Mouse (Mus musculus): Measurements from ENCODE around the gene Ankrd11. TPM values are rescaled to one million over a fixed set of nuclear protein-coding genes. Genes with fewer than 3 reads are reported as not detected.

The Ankrd11 gene
- polyA plus RNA-seq, 1 experiment from 2014 or later = 108 TPM

GRCm38 (mm10) chr8:122906463-122907021 lies 135.5 kb downstream of the Ankrd11 start:
- H3K36me3 ChIP-seq = peaks cover 38% of the 10 kb centered on the region
- no peak overlapping the region for H3K9ac ChIP-seq (replicated peaks)
- H3K4me1 ChIP-seq (replicated peaks) = peaks cover 7% of the 10 kb centered on the region; the same call in 1 of the 2 replicates
- H3K27me3 ChIP-seq = no peaks in the 10 kb centered on the region
- H3K9me3 ChIP-seq = no peaks in the 10 kb centered on the region
- no peak for ATAC-seq (ENCODE audit: insufficient number of reproducible peaks, insufficient read depth, low FRiP score, low TSS enrichment, low read depth)
- no peak overlapping the region for H3K4me2 ChIP-seq
- H3K4me3 ChIP-seq (replicated peaks) = no peak overlapping the region
- H3K27ac ChIP-seq = no peak overlapping the region
- WGBS = 57% methylated on average over 6 of the region's 6 CpGs

GRCm38 (mm10) chr8:122905346-122905745 lies 136.7 kb downstream of the Ankrd11 start:
- H3K4me3 ChIP-seq (replicated peaks) = no peak overlapping the region
- no peak overlapping the region for H3K27ac ChIP-seq
- no peaks in the 10 kb centered on the region for H3K27me3 ChIP-seq
- H3K9ac ChIP-seq (replicated peaks) = no peak overlapping the region
- H3K4me1 ChIP-seq (replicated peaks) = peaks cover 7% of the 10 kb centered on the region; the same call in 1 of the 2 replicates
- no peak for ATAC-seq (ENCODE audit: insufficient number of reproducible peaks, insufficient read depth, low FRiP score, low TSS enrichment, low read depth)
- 87% methylated on average over 4 of the region's 4 CpGs for WGBS
- H3K36me3 ChIP-seq = peaks cover 39% of the 10 kb centered on the region
- H3K9me3 ChIP-seq = no peaks in the 10 kb centered on the region
- no peak overlapping the region for H3K4me2 ChIP-seq

- Histone ChIP-seq H3K27ac (no peak overlapping the region), H3K27me3 (no peaks in the 10 kb centered on the region), H3K4me2 (no peak overlapping the region), H3K9me3 (no peaks in the 10 kb centered on the region), H3K36me3 (peaks cover 48% of the 10 kb centered on the region), H3K4me1 (replicated peaks) (peaks cover 7% of the 10 kb centered on the region; the same call in 1 of the 2 replicates), H3K4me3 (replicated peaks) (no peak overlapping the region), H3K9ac (replicated peaks) (no peak overlapping the region)
- 92% methylated on average over 11 of the region's 11 CpGs for WGBS
- ATAC-seq (ENCODE audit: insufficient number of reproducible peaks, insufficient read depth, low FRiP score, low TSS enrichment, low read depth) = no peak
These were observed 137.6 kb downstream of the Ankrd11 start for GRCm38 (mm10) chr8:122904496-122904895.

GRCm38 (mm10) chr8:122903002-122903401 lies 139.1 kb downstream of the Ankrd11 start:
- H3K4me1 ChIP-seq (replicated peaks) = peaks cover 7% of the 10 kb centered on the region; the same call in 1 of the 2 replicates
- no peak overlapping the region for H3K9ac ChIP-seq (replicated peaks)
- no peaks in the 10 kb centered on the region for H3K9me3 ChIP-seq
- no peak overlapping the region for H3K4me2 ChIP-seq
- no peak for ATAC-seq (ENCODE audit: insufficient number of reproducible peaks, insufficient read depth, low FRiP score, low TSS enrichment, low read depth)
- no peaks in the 10 kb centered on the region for H3K27me3 ChIP-seq
- WGBS = 88% methylated on average over 5 of the region's 5 CpGs
- no peak overlapping the region for H3K27ac ChIP-seq
- peaks cover 51% of the 10 kb centered on the region for H3K36me3 ChIP-seq
- no peak overlapping the region for H3K4me3 ChIP-seq (replicated peaks)

- peaks cover 51% of the 10 kb centered on the region for H3K36me3 ChIP-seq
- no peaks in the 10 kb centered on the region for H3K9me3 ChIP-seq
- WGBS = 89% methylated on average over 3 of the region's 3 CpGs
- ATAC-seq (ENCODE audit: insufficient number of reproducible peaks, insufficient read depth, low FRiP score, low TSS enrichment, low read depth) = no peak
- no peak overlapping the region for H3K9ac ChIP-seq (replicated peaks)
- no peak overlapping the region for H3K4me3 ChIP-seq (replicated peaks)
- H3K4me1 ChIP-seq (replicated peaks) = peaks cover 7% of the 10 kb centered on the region; the same call in 1 of the 2 replicates
- H3K4me2 ChIP-seq = no peak overlapping the region
- H3K27ac ChIP-seq = no peak overlapping the region
- H3K27me3 ChIP-seq = no peaks in the 10 kb centered on the region
These were observed 139.5 kb downstream of the Ankrd11 start for GRCm38 (mm10) chr8:122902581-122902980.

GRCm38 (mm10) chr8:122901892-122902515 lies 140.1 kb downstream of the Ankrd11 start:
- Histone ChIP-seq H3K4me3 (replicated peaks) (no peak overlapping the region), H3K9ac (replicated peaks) (no peak overlapping the region), H3K27me3 (no peaks in the 10 kb centered on the region), H3K4me2 (no peak overlapping the region), H3K36me3 (peaks cover 51% of the 10 kb centered on the region), H3K4me1 (replicated peaks) (peaks cover 7% of the 10 kb centered on the region; the same call in 1 of the 2 replicates), H3K9me3 (no peaks in the 10 kb centered on the region), H3K27ac (no peak overlapping the region)
- 89% methylated on average over 8 of the region's 8 CpGs for WGBS
- no peak for ATAC-seq (ENCODE audit: insufficient number of reproducible peaks, insufficient read depth, low FRiP score, low TSS enrichment, low read depth)

- Histone ChIP-seq H3K4me3 (replicated peaks) (no peak overlapping the region), H3K9ac (replicated peaks) (no peak overlapping the region), H3K9me3 (no peaks in the 10 kb centered on the region), H3K27ac (no peak overlapping the region), H3K4me2 (no peak overlapping the region), H3K27me3 (no peaks in the 10 kb centered on the region), H3K36me3 (peaks cover 54% of the 10 kb centered on the region), H3K4me1 (replicated peaks) (peaks cover 7% of the 10 kb centered on the region; the same call in 1 of the 2 replicates)
- no peak for ATAC-seq (ENCODE audit: insufficient number of reproducible peaks, insufficient read depth, low FRiP score, low TSS enrichment, low read depth)
- 94% methylated on average over 7 of the region's 7 CpGs for WGBS
These were observed 140.6 kb downstream of the Ankrd11 start for GRCm38 (mm10) chr8:122901476-122901875.

GRCm38 (mm10) chr8:122899085-122899484 lies 143.0 kb downstream of the Ankrd11 start:
- 84% methylated on average over 5 of the region's 5 CpGs for WGBS
- no peak overlapping the region for H3K4me3 ChIP-seq (replicated peaks)
- no peaks in the 10 kb centered on the region for H3K9me3 ChIP-seq
- peaks cover 74% of the 10 kb centered on the region for H3K36me3 ChIP-seq
- ATAC-seq (ENCODE audit: insufficient number of reproducible peaks, insufficient read depth, low FRiP score, low TSS enrichment, low read depth) = no peak
- H3K27me3 ChIP-seq = no peaks in the 10 kb centered on the region
- no peak overlapping the region for H3K9ac ChIP-seq (replicated peaks)
- H3K4me2 ChIP-seq = no peak overlapping the region
- no peaks in the 10 kb centered on the region for H3K4me1 ChIP-seq (replicated peaks)
- no peak overlapping the region for H3K27ac ChIP-seq

- Histone ChIP-seq H3K27me3 (no peaks in the 10 kb centered on the region), H3K9ac (replicated peaks) (no peak overlapping the region), H3K4me3 (replicated peaks) (no peak overlapping the region), H3K36me3 (peaks cover 77% of the 10 kb centered on the region), H3K4me1 (replicated peaks) (no peaks in the 10 kb centered on the region), H3K9me3 (no peaks in the 10 kb centered on the region), H3K4me2 (no peak overlapping the region), H3K27ac (no peak overlapping the region)
- 94% methylated on average over 12 of the region's 12 CpGs for WGBS
- no peak for ATAC-seq (ENCODE audit: insufficient number of reproducible peaks, insufficient read depth, low FRiP score, low TSS enrichment, low read depth)
These were observed 143.6 kb downstream of the Ankrd11 start for GRCm38 (mm10) chr8:122898473-122898872.

GRCm38 (mm10) chr8:122898018-122898417 lies 144.1 kb downstream of the Ankrd11 start:
- H3K27ac ChIP-seq = no peak overlapping the region
- no peak for ATAC-seq (ENCODE audit: insufficient number of reproducible peaks, insufficient read depth, low FRiP score, low TSS enrichment, low read depth)
- peaks cover 82% of the 10 kb centered on the region for H3K36me3 ChIP-seq
- H3K27me3 ChIP-seq = no peaks in the 10 kb centered on the region
- H3K9ac ChIP-seq (replicated peaks) = no peak overlapping the region
- no peak overlapping the region for H3K4me2 ChIP-seq
- no peaks in the 10 kb centered on the region for H3K4me1 ChIP-seq (replicated peaks)
- no peak overlapping the region for H3K4me3 ChIP-seq (replicated peaks)
- WGBS = 83% methylated on average over 4 of the region's 4 CpGs
- H3K9me3 ChIP-seq = no peaks in the 10 kb centered on the region

GRCm38 (mm10) chr8:122897200-122897599 lies 144.9 kb downstream of the Ankrd11 start:
- Histone ChIP-seq H3K9ac (replicated peaks) (no peak overlapping the region), H3K36me3 (peaks cover 86% of the 10 kb centered on the region), H3K4me2 (no peak overlapping the region), H3K27me3 (no peaks in the 10 kb centered on the region), H3K4me3 (replicated peaks) (no peak overlapping the region), H3K27ac (no peak overlapping the region), H3K4me1 (replicated peaks) (no peaks in the 10 kb centered on the region), H3K9me3 (no peaks in the 10 kb centered on the region)
- no peak for ATAC-seq (ENCODE audit: insufficient number of reproducible peaks, insufficient read depth, low FRiP score, low TSS enrichment, low read depth)
- WGBS = 92% methylated on average over 8 of the region's 8 CpGs

- 92% methylated on average over 11 of the region's 11 CpGs for WGBS
- Histone ChIP-seq H3K4me2 (no peak overlapping the region), H3K4me1 (replicated peaks) (no peaks in the 10 kb centered on the region), H3K9ac (replicated peaks) (no peak overlapping the region), H3K36me3 (peaks cover 94% of the 10 kb centered on the region), H3K4me3 (replicated peaks) (no peak overlapping the region), H3K27ac (no peak overlapping the region), H3K9me3 (no peaks in the 10 kb centered on the region), H3K27me3 (no peaks in the 10 kb centered on the region)
- peak; percentile 63; the same call in 1 of the 2 replicates for ATAC-seq (ENCODE audit: insufficient number of reproducible peaks, insufficient read depth, low FRiP score, low TSS enrichment, low read depth)
These were observed 145.8 kb downstream of the Ankrd11 start for GRCm38 (mm10) chr8:122896317-122896716.
